Mouse (Mus musculus): ENCODE measurements around the gene Il2ra.
A peak's percentile ranks its signal among the peaks of the same experiment; 100 is the strongest.
"Not testable (repeated sequence)": the region's sequence is repeated elsewhere in the genome, so short reads cannot be mapped to it uniquely, and the experiment has no call there.

Il2ra gene

GRCm38 (mm10) chr2:11642451-11642941 is at the start of gene Il2ra:
Gene Il2ra, plus strand, starts transcription at chr2:11642807.
- DNase-seq (ENCODE audit: low spot score) = no peak

- no peak for DNase-seq (ENCODE audit: low spot score)
These were observed 45.9 kb upstream of the Il2ra start for GRCm38 (mm10) chr2:11596690-11597089.

- no peak for DNase-seq (ENCODE audit: low spot score)
These were observed 44.7 kb upstream of the Il2ra start for GRCm38 (mm10) chr2:11597906-11598305.

GRCm38 (mm10) chr2:11601795-11602194 is 40.8 kb upstream of the Il2ra start:
- DNase-seq (ENCODE audit: low spot score) = no peak

GRCm38 (mm10) chr2:11602506-11603489 is 39.8 kb upstream of the Il2ra start:
- DNase-seq (ENCODE audit: low spot score) = peak; percentile 91

- no peak for DNase-seq (ENCODE audit: low spot score)
These were observed 38.6 kb upstream of the Il2ra start, which contains the start of gene Rbm17 for GRCm38 (mm10) chr2:11604053-11604452. Gene Rbm17, minus strand, starts transcription at chr2:11604153.

GRCm38 (mm10) chr2:11604911-11605310 is 37.7 kb upstream of the Il2ra start:
- no peak for DNase-seq (ENCODE audit: low spot score)

- not testable (repeated sequence) for DNase-seq (ENCODE audit: low spot score)
These were observed 35.9 kb upstream of the Il2ra start for GRCm38 (mm10) chr2:11606718-11607117.

GRCm38 (mm10) chr2:11612939-11613338 is 29.7 kb upstream of the Il2ra start:
- DNase-seq (ENCODE audit: low spot score) = not testable (repeated sequence)

GRCm38 (mm10) chr2:11616846-11617245 is 25.8 kb upstream of the Il2ra start:
- DNase-seq (ENCODE audit: low spot score) = no peak

GRCm38 (mm10) chr2:11619598-11619997 is 23.0 kb upstream of the Il2ra start:
- DNase-seq (ENCODE audit: low spot score) = no peak

- DNase-seq (ENCODE audit: low spot score) = no peak
These were observed 19.4 kb upstream of the Il2ra start for GRCm38 (mm10) chr2:11623173-11623572.

GRCm38 (mm10) chr2:11623726-11624125 is 18.9 kb upstream of the Il2ra start:
- no peak for DNase-seq (ENCODE audit: low spot score)

GRCm38 (mm10) chr2:11625890-11626289 is 16.7 kb upstream of the Il2ra start, which contains the start of gene Gm17490:
Gene Gm17490, minus strand, starts transcription at chr2:11626264.
- DNase-seq (ENCODE audit: low spot score) = no peak

GRCm38 (mm10) chr2:11635035-11635434 is 7.6 kb upstream of the Il2ra start:
- DNase-seq (ENCODE audit: low spot score) = no peak

- no peak for DNase-seq (ENCODE audit: low spot score)
These were observed 7.0 kb upstream of the Il2ra start for GRCm38 (mm10) chr2:11635471-11636137.

- no peak for DNase-seq (ENCODE audit: low spot score)
These were observed 6.5 kb upstream of the Il2ra start for GRCm38 (mm10) chr2:11636138-11636480.

GRCm38 (mm10) chr2:11637115-11637514 is 5.5 kb upstream of the Il2ra start:
- DNase-seq (ENCODE audit: low spot score) = no peak

- DNase-seq (ENCODE audit: low spot score) = no peak
These were observed 1.4 kb downstream of the Il2ra start for GRCm38 (mm10) chr2:11644057-11644456.

GRCm38 (mm10) chr2:11645297-11645696 is 2.7 kb downstream of the Il2ra start:
- DNase-seq (ENCODE audit: low spot score) = no peak

- no peak for DNase-seq (ENCODE audit: low spot score)
These were observed 8.9 kb downstream of the Il2ra start for GRCm38 (mm10) chr2:11651476-11651875.

GRCm38 (mm10) chr2:11652196-11652595 is 9.6 kb downstream of the Il2ra start:
- DNase-seq (ENCODE audit: low spot score) = no peak

- no peak for DNase-seq (ENCODE audit: low spot score)
These were observed 10.2 kb downstream of the Il2ra start for GRCm38 (mm10) chr2:11652780-11653179.

Data from yolk sac, embryonic 10.5 days (tissue).